Mouse (Mus musculus) limb, embryonic 10.5 days (tissue): ENCODE data around the gene Mtrf1l. TPM values are rescaled to one million over a fixed set of nuclear protein-coding genes. Genes with fewer than 3 reads are reported as not detected.

Experiments
- DNase-seq: peaks from one replicate; pipeline ENCODE4 v3.0.0-alpha.2; 2017; ENCODE audit warnings: low spot score
- H3K27ac ChIP-seq: fragments of 300-500 bp; sonication (generic); 2 replicates; pipeline ENCODE4 v1.5.1; 2016; ENCODE audit warnings: mild to moderate bottlenecking
- H3K27me3 ChIP-seq: fragments of 300-500 bp; sonication (generic); 2 replicates; pipeline ENCODE4 v1.6.1; 2016; ENCODE audit warnings: low read depth, mild to moderate bottlenecking; ENCODE audit not compliant: poor library complexity, severe bottlenecking
- H3K36me3 ChIP-seq: fragments of 300-500 bp; sonication (generic); 2 replicates; pipeline ENCODE4 v1.6.1; 2016; ENCODE audit warnings: mild to moderate bottlenecking, moderate library complexity
- H3K4me1 ChIP-seq: fragments of 300-500 bp; sonication (generic); 2 replicates; pipeline ENCODE4 v1.6.1; 2016
- H3K4me3 ChIP-seq: fragments of 300-500 bp; sonication (generic); 2 replicates; pipeline ENCODE4 v1.5.1; 2016; ENCODE audit warnings: mild to moderate bottlenecking, moderate library complexity
- H3K9me3 ChIP-seq: fragments of 300-500 bp; sonication (generic); replicated peaks from 2 replicates; pipeline ENCODE4 v1.6.1; 2016; ENCODE audit warnings: mild to moderate bottlenecking
- WGBS: fragments of 180-500 bp; shearing (Covaris S2); methylation state at CpG from one replicate; pipeline ENCODE4 v1.1.7; 2016; 5-methylcytosine and 5-hydroxymethylcytosine counted together
- polyA plus RNA-seq: library from polyadenylated mRNA; unstranded; fragments of >200 nt; fragmentation: Nextera tagmentation; extraction: Ambion mirVana; gene quantifications from 2 replicates; pipeline ENCODE4 v1.2.1, GENCODE M21; 2016

The Mtrf1l gene
- 11.5 and 12.6 TPM in 2 replicates for polyA plus RNA-seq

DNA sequence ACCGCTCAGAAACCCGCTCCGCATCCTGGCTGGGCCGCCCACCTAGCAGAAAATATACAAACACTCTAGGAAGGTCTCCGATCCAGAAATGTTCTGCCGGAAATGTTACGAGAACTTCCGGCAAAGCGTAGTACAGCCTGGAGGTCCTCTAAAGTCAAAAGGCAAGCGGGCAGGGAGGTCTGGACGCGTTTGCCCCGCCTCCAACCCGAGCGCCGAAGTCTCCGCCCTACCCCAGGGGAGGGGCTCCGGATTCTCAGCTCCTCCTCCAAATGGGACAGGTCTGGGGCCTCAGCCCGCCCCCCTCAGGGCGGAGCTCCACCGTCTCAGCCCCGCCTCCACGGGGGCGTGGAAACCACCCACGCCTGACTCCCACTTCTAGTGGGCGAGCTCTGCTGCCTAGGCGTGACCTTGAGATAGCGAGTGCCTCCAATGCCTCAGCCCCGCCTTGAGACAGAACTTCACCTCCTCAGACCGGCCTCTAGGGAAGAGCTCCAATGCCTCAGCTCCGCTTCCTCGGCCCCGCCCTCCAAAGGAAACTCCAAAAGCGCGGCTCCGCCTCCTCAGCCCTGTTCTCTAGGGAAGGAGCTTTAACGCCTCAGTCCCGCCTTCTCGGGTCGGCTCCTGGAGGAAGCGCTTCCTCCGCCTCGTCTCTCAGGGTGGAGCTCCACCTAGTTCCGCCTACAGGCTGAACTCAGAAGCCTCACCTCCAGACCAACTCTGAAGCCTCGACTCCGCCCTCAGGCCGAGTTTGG, at the start of gene Mtrf1l:
TSS of gene Mtrf1l (minus strand) at position 171 of the 752 bp plus-strand sequence.
- DNase-seq: peak; percentile 95
- Histone ChIP-seq H3K4me1 (peaks cover 10% of the 10 kb centered on the region), H3K27me3 (no peaks in the 10 kb centered on the region), H3K36me3 (peaks cover 33% of the 10 kb centered on the region), H3K4me3 (peak within 1 kb of the TSS; percentile 81), H3K27ac (peak within 1 kb of the TSS; percentile 92), H3K9me3 (no peaks in the 10 kb centered on the region)
- under 1% methylated on average over 47 of the region's 47 CpGs for WGBS

DNA sequence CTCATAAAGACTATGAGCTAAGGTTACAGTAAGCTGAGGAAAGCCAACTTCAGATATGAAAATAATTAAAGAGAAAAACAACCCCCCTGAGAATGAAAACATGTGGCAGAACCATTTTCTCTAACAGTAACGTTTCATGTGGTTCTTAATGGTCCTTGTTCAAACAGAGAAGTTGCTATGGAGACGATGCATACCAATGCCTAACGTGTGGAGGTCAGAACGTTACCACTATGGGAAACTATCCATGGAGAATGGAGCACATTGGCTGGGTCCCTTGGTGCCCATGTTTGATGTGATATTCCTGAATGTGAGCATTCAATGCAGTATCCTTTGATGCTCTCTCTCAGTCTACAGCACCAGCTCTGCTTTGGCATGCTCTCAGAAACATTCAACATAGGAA, 47.4 kb upstream of the Mtrf1l start:
- Histone ChIP-seq H3K9me3 (no peaks in the 10 kb centered on the region), H3K27ac (no peak overlapping the region), H3K27me3 (no peaks in the 10 kb centered on the region), H3K4me3 (no peak overlapping the region), H3K4me1 (0 out of 2 replicates have a peak, but pooled peaks cover under 1% of the 10 kb centered on the region), H3K36me3 (no peaks in the 10 kb centered on the region)
- WGBS: 64% methylated on average over 4 of the region's 4 CpGs
- DNase-seq: no peak

DNA sequence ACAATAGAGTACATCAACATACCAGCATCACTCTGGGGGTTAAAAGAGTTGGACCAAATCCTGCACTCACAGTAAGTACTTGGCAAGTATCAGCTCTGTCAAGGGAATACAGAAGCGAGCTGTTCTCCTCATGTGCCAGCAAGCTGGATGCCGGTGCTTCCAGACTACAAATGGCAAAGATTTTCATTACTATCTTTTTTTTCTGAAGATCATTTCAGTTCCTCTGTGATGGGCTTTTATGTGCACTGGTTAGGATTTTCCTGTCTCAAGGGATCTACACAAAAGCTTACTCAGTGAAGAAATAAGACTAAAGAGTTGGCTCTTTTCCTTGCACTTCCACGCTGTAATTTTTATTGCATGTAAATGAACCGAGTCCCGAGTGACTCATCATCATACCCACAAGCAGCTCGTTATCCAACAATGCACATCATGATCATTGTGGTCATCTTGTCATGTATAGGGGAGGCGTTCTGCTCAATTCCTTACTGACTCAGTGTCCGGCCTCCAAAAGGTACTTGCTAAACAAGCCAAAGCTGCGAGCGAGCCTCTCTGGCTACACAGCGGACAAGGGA, 44.4 kb upstream of the Mtrf1l start:
- DNase-seq: no peak
- 91% methylated on average over 11 of the region's 11 CpGs for WGBS
- Histone ChIP-seq H3K27me3 (no peaks in the 10 kb centered on the region), H3K9me3 (no peaks in the 10 kb centered on the region), H3K27ac (no peak overlapping the region), H3K4me1 (no peaks in the 10 kb centered on the region), H3K4me3 (no peak overlapping the region), H3K36me3 (no peaks in the 10 kb centered on the region)

DNA sequence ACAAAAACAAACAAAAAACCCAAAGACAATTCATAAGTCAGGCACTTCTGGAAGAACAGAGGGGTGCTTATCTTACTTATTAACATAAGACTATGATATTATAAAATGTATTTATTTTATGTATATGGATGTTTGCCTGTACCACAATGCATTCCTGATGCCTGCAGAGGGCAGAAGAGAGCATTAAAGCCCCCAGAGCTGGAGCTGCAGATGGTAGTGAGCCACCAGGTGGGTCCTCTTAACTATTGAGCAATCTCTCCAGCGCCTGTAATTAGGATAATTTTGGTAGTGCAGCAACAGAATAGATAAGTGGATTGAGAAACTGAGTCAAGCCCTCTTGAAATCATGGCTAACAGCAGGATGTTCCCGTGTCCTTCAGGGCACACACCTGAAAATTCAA, 42.3 kb upstream of the Mtrf1l start:
- DNase-seq: no peak
- no peaks in the 10 kb centered on the region for H3K27me3 ChIP-seq
- 66% methylated on average over 2 of the region's 2 CpGs for WGBS
- no peaks in the 10 kb centered on the region for H3K4me1 ChIP-seq
- H3K27ac ChIP-seq: no peak overlapping the region
- H3K36me3 ChIP-seq: no peaks in the 10 kb centered on the region
- no peak overlapping the region for H3K4me3 ChIP-seq
- H3K9me3 ChIP-seq: no peaks in the 10 kb centered on the region

DNA sequence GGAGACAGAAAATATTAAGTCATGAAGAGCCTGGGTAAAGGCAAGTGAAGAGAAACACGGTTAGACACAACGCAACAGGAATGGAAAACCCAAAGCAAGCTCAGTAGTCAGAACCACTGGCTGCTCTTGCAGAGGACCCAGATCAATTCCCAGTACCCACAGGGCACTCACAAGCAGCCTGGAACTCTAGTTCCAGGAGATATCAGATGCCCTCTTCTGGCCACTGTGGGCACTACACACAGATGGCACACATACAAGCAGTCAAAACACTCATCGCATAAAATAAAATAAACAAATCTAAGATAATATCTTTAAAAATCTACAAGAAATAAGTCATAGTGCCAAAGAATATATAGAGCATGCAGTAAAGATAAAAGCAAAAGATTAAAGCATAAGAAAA, 39.0 kb upstream of the Mtrf1l start:
- Histone ChIP-seq H3K27me3 (no peaks in the 10 kb centered on the region), H3K36me3 (no peaks in the 10 kb centered on the region), H3K27ac (no peak overlapping the region), H3K9me3 (no peaks in the 10 kb centered on the region), H3K4me1 (no peaks in the 10 kb centered on the region), H3K4me3 (no peak overlapping the region)
- no peak for DNase-seq
- 96% methylated on average over 3 of the region's 3 CpGs for WGBS

DNA sequence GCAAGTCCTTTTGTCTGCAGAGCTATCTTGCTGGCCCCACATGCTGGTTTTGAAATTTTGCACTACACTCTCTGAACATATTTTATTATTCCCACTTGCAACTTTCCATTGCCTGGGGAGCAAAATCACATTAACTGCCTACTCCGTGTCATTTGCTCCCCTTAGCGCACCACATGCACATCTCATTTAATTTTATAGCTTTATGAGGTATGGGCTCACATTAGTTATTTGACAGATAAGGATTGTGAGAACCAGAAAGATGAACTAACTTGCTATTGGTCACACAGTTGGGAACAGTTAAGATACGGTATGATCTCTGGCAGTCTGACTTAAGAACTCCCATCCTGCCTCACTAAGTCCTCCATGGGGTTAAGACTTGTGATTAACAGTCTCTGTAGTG, 37.1 kb upstream of the Mtrf1l start:
- Histone ChIP-seq H3K9me3 (no peaks in the 10 kb centered on the region), H3K36me3 (no peaks in the 10 kb centered on the region), H3K27me3 (no peaks in the 10 kb centered on the region), H3K4me3 (no peak overlapping the region), H3K27ac (no peak overlapping the region), H3K4me1 (no peaks in the 10 kb centered on the region)
- WGBS: 88% methylated on average over 3 of the region's 3 CpGs
- no peak for DNase-seq

DNA sequence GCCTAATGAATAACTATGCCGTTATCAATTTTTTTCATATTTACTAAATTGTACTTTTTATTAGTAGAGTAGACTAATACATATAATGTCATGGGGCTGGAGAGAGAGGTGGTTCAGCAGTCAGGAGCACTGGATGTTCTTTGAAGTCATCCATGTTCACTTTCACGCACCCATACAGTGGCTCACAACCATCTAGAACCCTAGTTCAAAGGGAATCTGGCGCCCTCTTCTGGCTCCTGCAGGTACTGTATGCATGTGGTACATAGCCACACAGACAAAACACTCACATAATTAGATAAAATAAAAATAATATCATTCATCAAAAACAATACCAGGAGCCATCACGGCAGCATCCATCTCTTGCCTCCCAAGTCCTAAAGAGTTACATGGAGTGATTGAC, 36.0 kb upstream of the Mtrf1l start:
- Histone ChIP-seq H3K27me3 (no peaks in the 10 kb centered on the region), H3K4me3 (no peak overlapping the region), H3K9me3 (no peaks in the 10 kb centered on the region), H3K36me3 (no peaks in the 10 kb centered on the region), H3K4me1 (no peaks in the 10 kb centered on the region), H3K27ac (no peak overlapping the region)
- WGBS: 79% methylated on average over 4 of the region's 4 CpGs
- DNase-seq: peak; percentile 35

DNA sequence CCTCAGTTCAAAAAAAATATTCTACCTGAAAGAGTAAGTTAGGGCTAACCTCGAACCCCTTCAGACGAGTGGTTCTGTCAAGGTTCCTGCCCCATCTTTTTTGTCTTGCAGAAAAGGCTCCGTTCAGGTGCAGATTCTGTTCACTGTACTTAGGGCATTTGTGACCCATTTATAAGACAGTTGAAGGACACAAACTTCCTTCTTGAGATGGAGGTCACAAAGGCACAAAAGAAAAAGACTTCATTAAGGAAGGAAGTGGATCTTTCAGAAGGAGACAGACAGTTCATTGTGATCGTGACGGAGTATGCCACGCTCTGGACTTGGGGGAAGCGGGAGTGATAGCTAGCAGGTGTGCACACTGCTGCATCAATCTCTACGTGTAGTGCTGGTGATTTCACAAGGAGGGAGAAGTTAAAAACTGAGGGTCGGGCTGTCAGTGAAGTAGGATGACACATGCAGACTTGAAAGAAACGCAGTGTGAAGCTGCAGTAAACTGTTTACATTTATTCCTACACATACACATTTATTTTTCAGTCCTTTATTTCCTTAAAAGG, 34.4 kb upstream of the Mtrf1l start:
- WGBS: 74% methylated on average over 10 of the region's 10 CpGs
- no peak overlapping the region for H3K4me3 ChIP-seq
- H3K27me3 ChIP-seq: no peaks in the 10 kb centered on the region
- no peak overlapping the region for H3K27ac ChIP-seq
- H3K36me3 ChIP-seq: no peaks in the 10 kb centered on the region
- no peaks in the 10 kb centered on the region for H3K9me3 ChIP-seq
- no peaks in the 10 kb centered on the region for H3K4me1 ChIP-seq
- DNase-seq: no peak

DNA sequence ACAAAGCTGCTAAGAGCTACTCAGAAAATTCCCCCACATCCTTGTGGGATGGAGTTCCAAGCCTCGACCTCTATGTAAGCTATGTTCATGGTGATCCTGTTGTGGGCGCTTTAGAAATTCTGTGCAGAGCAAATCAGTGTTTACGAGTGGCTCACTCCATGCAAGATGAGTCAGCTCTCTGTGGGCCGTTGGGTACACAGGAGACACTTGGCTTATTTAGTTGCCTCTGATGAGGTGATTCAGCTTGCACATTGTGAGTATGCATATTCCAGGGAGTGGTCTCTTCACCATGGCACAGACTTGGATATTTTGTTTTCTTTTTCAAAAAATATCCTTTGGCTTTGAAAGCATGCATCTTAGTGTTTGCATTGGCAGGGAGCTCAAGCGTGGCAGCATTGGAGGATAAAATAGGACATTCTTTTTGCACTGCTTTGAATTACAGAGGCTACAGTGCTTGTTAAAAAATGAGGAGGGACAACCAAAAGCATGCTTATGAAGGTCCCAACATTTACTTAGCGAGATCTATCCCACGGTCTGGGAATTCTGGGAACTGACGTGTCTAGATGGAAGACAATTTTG, 29.7 kb upstream of the Mtrf1l start:
- Histone ChIP-seq H3K27ac (no peak overlapping the region), H3K36me3 (no peaks in the 10 kb centered on the region), H3K4me3 (no peak overlapping the region), H3K27me3 (no peaks in the 10 kb centered on the region), H3K9me3 (no peaks in the 10 kb centered on the region), H3K4me1 (no peaks in the 10 kb centered on the region)
- no peak for DNase-seq
- 93% methylated on average over 8 of the region's 8 CpGs for WGBS

DNA sequence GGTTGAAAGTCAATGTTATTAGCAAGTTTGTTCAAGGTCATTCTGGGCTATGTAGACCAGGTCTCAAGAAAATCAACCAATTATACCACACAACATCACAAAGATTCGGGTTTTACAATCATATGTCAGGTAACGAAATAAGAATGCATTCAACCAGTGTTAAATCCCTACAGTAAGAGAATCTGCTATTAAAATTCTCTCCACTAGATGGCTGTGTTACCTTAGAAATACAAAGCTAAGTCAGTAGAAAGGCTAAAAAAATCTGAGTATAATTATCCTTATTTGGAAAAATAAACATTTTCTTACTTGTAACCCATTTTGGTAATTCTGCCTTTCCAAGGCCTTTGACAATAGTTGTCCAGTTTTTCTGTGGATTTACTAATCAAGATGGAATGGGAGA, 23.2 kb upstream of the Mtrf1l start:
- no peak for DNase-seq
- H3K4me1 ChIP-seq: no peaks in the 10 kb centered on the region
- H3K9me3 ChIP-seq: no peaks in the 10 kb centered on the region
- no peaks in the 10 kb centered on the region for H3K36me3 ChIP-seq
- H3K27me3 ChIP-seq: no peaks in the 10 kb centered on the region
- 56% methylated on average over 2 of the region's 2 CpGs for WGBS
- H3K27ac ChIP-seq: no peak overlapping the region
- H3K4me3 ChIP-seq: no peak overlapping the region

DNA sequence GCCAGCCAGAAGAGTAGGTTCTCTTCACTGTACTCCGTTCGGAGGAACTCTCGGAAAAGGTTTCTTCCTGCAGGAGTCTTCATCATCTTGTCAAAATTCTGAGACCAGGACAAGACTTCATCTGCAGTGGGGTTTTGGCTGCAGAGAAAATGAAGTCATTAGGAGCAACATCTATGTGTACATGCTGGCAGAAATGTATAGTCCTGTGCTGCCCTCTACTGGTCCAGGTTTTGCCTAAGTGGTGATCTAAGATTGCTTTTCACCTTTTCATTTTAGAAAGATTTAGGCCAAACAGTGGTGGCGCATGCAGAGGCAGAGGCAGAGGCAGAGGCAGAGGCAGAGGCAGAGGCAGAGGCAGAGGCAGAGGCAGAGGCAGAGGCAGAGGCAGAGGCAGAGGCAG, 17.7 kb upstream of the Mtrf1l start:
- H3K4me3 ChIP-seq: no peak overlapping the region
- peak; percentile 51 for DNase-seq
- H3K9me3 ChIP-seq: no peaks in the 10 kb centered on the region
- no peak overlapping the region for H3K27ac ChIP-seq
- H3K27me3 ChIP-seq: no peaks in the 10 kb centered on the region
- 89% methylated on average over 4 of the region's 4 CpGs for WGBS
- H3K4me1 ChIP-seq: no peaks in the 10 kb centered on the region
- H3K36me3 ChIP-seq: no peaks in the 10 kb centered on the region

DNA sequence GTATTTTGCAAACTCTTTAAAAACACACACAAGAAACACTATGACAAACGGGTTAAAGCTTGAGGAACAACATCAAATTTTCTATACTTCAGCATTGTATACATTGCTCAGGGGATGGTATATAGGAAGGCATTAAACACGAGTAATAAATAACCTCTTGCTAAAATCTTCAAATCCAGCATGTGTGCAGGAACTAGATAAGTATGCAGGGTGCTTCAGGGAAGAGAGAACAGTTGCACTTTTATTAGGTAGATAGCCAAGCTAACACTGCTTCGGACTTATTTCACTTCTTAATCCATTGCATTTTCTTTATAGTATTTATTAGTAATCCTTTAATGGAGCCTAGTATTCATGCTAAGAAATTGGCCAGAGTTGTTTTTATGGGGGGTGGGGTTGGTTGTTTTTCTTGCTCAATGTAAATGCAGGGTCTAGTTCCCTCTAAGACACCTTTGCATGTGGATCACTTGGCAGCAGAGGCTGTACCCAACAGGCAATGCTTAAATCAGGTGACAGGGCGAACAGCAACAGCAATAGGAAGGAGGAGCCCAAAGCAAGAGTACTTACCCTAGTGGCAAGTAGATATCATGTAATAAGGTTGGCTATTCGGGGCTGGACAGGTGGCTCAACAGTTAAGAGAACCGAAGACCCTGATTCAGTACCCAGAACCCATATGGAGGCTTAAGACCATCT, 2.8 kb upstream of the Mtrf1l start:
- H3K9me3 ChIP-seq: no peaks in the 10 kb centered on the region
- no peak overlapping the region for H3K4me3 ChIP-seq
- H3K4me1 ChIP-seq: peaks cover 10% of the 10 kb centered on the region
- no peak for DNase-seq
- no peaks in the 10 kb centered on the region for H3K27me3 ChIP-seq
- WGBS: 76% methylated on average over 6 of the region's 6 CpGs
- H3K27ac ChIP-seq: no peak overlapping the region
- H3K36me3 ChIP-seq: peaks cover 10% of the 10 kb centered on the region

DNA sequence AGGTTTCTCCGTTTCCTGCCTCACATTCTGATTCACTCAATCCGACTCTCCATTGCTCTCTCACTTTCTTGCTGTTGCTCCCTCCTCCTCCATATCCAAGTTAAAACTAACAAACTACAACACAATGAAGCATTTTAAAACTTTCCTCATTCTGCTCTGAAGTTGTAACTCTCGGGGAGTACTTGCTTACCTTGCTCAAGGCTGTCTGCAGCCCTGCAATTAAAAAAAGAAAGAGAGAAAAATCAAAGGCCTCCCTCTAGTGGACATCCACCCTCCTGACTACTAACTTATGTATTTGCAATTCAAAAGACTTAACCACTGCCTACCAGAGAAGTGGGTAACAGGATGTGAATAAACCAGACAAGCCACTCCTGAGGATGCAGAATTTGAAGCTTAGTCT, 1.1 kb upstream of the Mtrf1l start:
- peak overlapping the region; percentile 81 for H3K4me3 ChIP-seq
- peaks cover 10% of the 10 kb centered on the region for H3K4me1 ChIP-seq
- no peak for DNase-seq
- H3K27me3 ChIP-seq: no peaks in the 10 kb centered on the region
- WGBS: 2% methylated on average over 3 of the region's 3 CpGs
- peak overlapping the region; percentile 92 for H3K27ac ChIP-seq
- H3K9me3 ChIP-seq: no peaks in the 10 kb centered on the region
- H3K36me3 ChIP-seq: peaks cover 24% of the 10 kb centered on the region
